Mouse (Mus musculus): ENCODE results near the gene Saal1.

GRCm38 (mm10) chr7:46696754-46697153 lies 13.7 kb downstream of the Saal1 start:
- no peak for TF ChIP-seq CTCF (IDR thresholded peaks at IDR 0.05; ENCODE audit: low read depth, low read length)
- TF ChIP-seq POLR2A (IDR thresholded peaks at IDR 0.05; ENCODE audit: extremely low read depth, insufficient read depth, low read length) = no peak
